Mouse (Mus musculus) midbrain, embryonic 10.5 days (tissue): ENCODE data around the gene Dlg2. TPM values are rescaled to one million over a fixed set of nuclear protein-coding genes. Genes with fewer than 3 reads are reported as not detected.
A peak's percentile ranks its signal among the peaks of the same experiment; 100 is the strongest.
"Not testable (repeated sequence)": the region's sequence is repeated elsewhere in the genome, so short reads cannot be mapped to it uniquely, and the experiment has no call there.

Source experiments
- DNase-seq: peaks from one replicate; pipeline ENCODE4 v3.0.0-alpha.2; 2017; ENCODE audit warnings: low spot score
- H3K27ac ChIP-seq: fragments of 300-500 bp; sonication (generic); replicated peaks from 2 replicates; pipeline ENCODE4 v1.5.1; 2016; ENCODE audit warnings: mild to moderate bottlenecking
- H3K27me3 ChIP-seq: fragments of 300-500 bp; sonication (generic); 2 replicates; pipeline ENCODE4 v1.6.1; 2016; ENCODE audit warnings: low read depth, mild to moderate bottlenecking; ENCODE audit not compliant: poor library complexity, severe bottlenecking
- H3K36me3 ChIP-seq: fragments of 300-500 bp; sonication (generic); 2 replicates; pipeline ENCODE4 v1.6.1; 2016; ENCODE audit warnings: mild to moderate bottlenecking, moderate library complexity
- H3K4me1 ChIP-seq: fragments of 300-500 bp; sonication (generic); 2 replicates; pipeline ENCODE4 v1.6.1; 2016
- H3K4me3 ChIP-seq: fragments of 300-500 bp; sonication (generic); 2 replicates; pipeline ENCODE4 v1.5.1; 2016; ENCODE audit warnings: mild to moderate bottlenecking, moderate library complexity
- H3K9me3 ChIP-seq: fragments of 300-500 bp; sonication (generic); replicated peaks from 2 replicates; pipeline ENCODE4 v1.6.1; 2016; ENCODE audit warnings: mild to moderate bottlenecking
- WGBS: fragments of 180-500 bp; shearing (Covaris S2); methylation state at CpG from one replicate; pipeline ENCODE4 v1.1.7; 2016; 5-methylcytosine and 5-hydroxymethylcytosine counted together
- polyA plus RNA-seq: library from polyadenylated mRNA; unstranded; fragments of >200 nt; fragmentation: Nextera tagmentation; extraction: Ambion mirVana; gene quantifications from 2 replicates; pipeline ENCODE4 v1.2.1, GENCODE M21; 2016

The Dlg2 gene
- polyA plus RNA-seq, 1 experiment from 2014 or later = 1.1 TPM

- DNase-seq = no peak
These were observed 259.9 kb downstream of the Dlg2 start for GRCm38 (mm10) chr7:90736369-90736768.

DNA sequence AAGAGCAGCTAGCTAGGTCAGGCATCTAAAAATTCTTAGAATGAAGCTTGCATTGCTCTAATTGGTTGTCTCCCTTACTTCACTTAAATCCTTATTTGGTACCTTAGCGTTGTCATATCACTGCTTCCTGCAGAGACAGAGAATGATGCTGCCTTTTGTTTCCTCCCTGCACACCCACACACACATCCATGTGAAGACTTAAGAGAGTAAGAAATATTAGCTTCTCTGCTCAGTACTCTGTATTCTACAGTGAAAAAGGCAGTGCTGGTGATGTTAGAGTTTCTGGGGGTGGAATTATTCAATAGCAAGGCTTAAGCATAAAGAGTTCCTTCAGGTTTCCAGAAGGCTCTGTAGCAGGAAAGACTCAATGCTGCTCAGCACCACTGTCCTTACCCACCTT, 272.2 kb downstream of the Dlg2 start:
- WGBS = 87% methylated on average over 1 of the region's 1 CpGs
- no peak overlapping the region for H3K4me3 ChIP-seq
- no peak overlapping the region for H3K27ac ChIP-seq
- H3K36me3 ChIP-seq = no peaks in the 10 kb centered on the region
- H3K9me3 ChIP-seq = no peaks in the 10 kb centered on the region
- no peak for DNase-seq
- no peaks in the 10 kb centered on the region for H3K27me3 ChIP-seq
- H3K4me1 ChIP-seq = no peaks in the 10 kb centered on the region

More at GRCm38 (mm10) chr7:90736369-90736768, 259.9 kb downstream of the Dlg2 start:
- peaks cover 12% of the 10 kb centered on the region for H3K4me1 ChIP-seq
- H3K36me3 ChIP-seq = no peaks in the 10 kb centered on the region
- 13% methylated on average over 1 of the region's 1 CpGs for WGBS
- no peaks in the 10 kb centered on the region for H3K27me3 ChIP-seq
- no peak overlapping the region for H3K27ac ChIP-seq
- H3K4me3 ChIP-seq = no peak overlapping the region
- no peaks in the 10 kb centered on the region for H3K9me3 ChIP-seq

GRCm38 (mm10) chr7:90787945-90788344, 311.5 kb downstream of the Dlg2 start:
- no peaks in the 10 kb centered on the region for H3K36me3 ChIP-seq
- no peaks in the 10 kb centered on the region for H3K4me1 ChIP-seq
- no peak overlapping the region for H3K27ac ChIP-seq
- no peak for DNase-seq
- no peaks in the 10 kb centered on the region for H3K27me3 ChIP-seq
- WGBS = 91% methylated on average over 1 of the region's 1 CpGs
- no peaks in the 10 kb centered on the region for H3K9me3 ChIP-seq
- no peak overlapping the region for H3K4me3 ChIP-seq

DNA sequence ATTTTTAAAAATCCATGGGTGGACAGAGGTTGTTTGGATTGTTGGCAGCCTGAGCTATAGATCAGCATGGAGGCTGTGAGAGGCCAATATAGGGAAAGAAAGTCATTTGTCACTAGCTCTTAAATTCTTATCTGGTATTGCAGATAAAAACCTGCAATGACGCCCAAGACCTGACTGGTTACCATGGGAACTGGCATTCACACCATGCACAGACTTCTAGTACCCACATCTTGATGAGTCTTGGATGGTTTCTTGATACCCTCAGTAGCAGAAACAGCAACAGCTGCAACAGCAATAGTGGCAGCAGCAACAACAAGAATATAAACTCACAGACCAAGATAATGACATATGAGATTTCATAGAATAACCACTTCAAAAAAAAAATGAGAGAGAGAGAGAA, 315.1 kb downstream of the Dlg2 start:
- Histone ChIP-seq H3K27me3 (no peaks in the 10 kb centered on the region), H3K36me3 (no peaks in the 10 kb centered on the region), H3K4me1 (no peaks in the 10 kb centered on the region), H3K9me3 (no peaks in the 10 kb centered on the region), H3K4me3 (no peak overlapping the region), H3K27ac (no peak overlapping the region)
- no peak for DNase-seq
- 57% methylated on average over 1 of the region's 1 CpGs for WGBS

GRCm38 (mm10) chr7:90825640-90826039, 349.2 kb downstream of the Dlg2 start:
- no peak for DNase-seq
- no peak overlapping the region for H3K4me3 ChIP-seq
- 90% methylated on average over 3 of the region's 3 CpGs for WGBS
- no peaks in the 10 kb centered on the region for H3K4me1 ChIP-seq
- no peaks in the 10 kb centered on the region for H3K36me3 ChIP-seq
- no peaks in the 10 kb centered on the region for H3K27me3 ChIP-seq
- no peaks in the 10 kb centered on the region for H3K9me3 ChIP-seq
- no peak overlapping the region for H3K27ac ChIP-seq

GRCm38 (mm10) chr7:90841276-90841675, 364.8 kb downstream of the Dlg2 start:
- no peak overlapping the region for H3K4me3 ChIP-seq
- WGBS = 84% methylated on average over 4 of the region's 4 CpGs
- no peaks in the 10 kb centered on the region for H3K36me3 ChIP-seq
- H3K27ac ChIP-seq = no peak overlapping the region
- no peaks in the 10 kb centered on the region for H3K27me3 ChIP-seq
- no peaks in the 10 kb centered on the region for H3K9me3 ChIP-seq
- DNase-seq = no peak
- peaks cover 8% of the 10 kb centered on the region for H3K4me1 ChIP-seq

DNA sequence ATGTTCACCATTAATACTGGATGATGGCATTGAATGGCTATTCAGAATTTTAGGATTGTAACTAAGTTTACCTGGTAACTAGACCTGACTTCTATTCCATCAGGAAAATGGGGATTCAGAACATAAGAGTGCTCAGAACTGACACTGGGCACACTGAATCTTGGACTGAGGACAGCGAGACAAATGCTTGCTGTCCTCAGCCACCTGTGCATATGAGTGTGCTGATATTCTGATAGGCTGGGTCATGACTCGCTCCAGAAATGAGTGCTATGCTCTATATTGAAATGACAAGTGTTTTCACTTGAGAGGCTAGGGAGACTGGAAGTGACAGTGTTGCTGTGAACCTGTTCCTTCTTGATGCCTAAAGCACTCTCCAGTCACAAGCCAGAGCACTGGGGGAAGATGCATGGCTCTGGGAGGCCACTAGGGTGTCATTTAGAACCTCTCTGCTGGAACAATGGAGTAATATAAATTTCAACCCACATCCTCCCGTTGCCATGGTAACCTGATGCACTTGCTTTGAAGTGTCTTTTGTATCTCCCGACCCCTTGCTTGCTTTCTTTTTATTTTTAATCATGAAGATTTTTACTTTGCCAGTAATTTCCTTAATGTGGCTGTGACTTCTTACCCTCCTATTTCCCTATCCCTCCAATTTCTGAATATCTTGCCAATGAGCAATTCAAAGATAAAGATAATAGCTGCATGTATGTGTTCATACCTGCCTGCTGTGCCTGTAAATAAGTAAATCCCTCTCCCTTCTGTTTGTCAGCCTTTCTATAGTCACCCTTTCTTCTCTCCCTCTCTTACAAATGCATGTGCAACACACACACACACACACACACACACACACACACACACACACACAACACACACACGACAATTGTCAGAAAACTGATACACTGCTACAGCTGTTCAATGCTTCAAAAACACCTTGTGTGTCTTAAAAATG, 367.1 kb downstream of the Dlg2 start:
- Histone ChIP-seq H3K9me3 (no peaks in the 10 kb centered on the region), H3K4me1 (peaks cover 8% of the 10 kb centered on the region), H3K36me3 (no peaks in the 10 kb centered on the region), H3K4me3 (no peak overlapping the region), H3K27ac (no peak overlapping the region), H3K27me3 (no peaks in the 10 kb centered on the region)
- DNase-seq = peak; percentile 20
- 68% methylated on average over 5 of the region's 5 CpGs for WGBS

GRCm38 (mm10) chr7:90876796-90877195, 400.3 kb downstream of the Dlg2 start:
- 61% methylated on average over 4 of the region's 4 CpGs for WGBS
- DNase-seq, H3K4me3 ChIP-seq, H3K27ac ChIP-seq, H3K27me3 ChIP-seq, H3K4me1 ChIP-seq, H3K36me3 ChIP-seq, H3K9me3 ChIP-seq: not testable (repeated sequence)

GRCm38 (mm10) chr7:90882740-90883139, 406.3 kb downstream of the Dlg2 start:
- DNase-seq = no peak
- no peak overlapping the region for H3K4me3 ChIP-seq
- H3K36me3 ChIP-seq = no peaks in the 10 kb centered on the region
- peaks cover 13% of the 10 kb centered on the region for H3K4me1 ChIP-seq
- 70% methylated on average over 3 of the region's 3 CpGs for whole genome bisulfite sequencing
- peaks cover 7% of the 10 kb centered on the region for H3K27me3 ChIP-seq
- no peak overlapping the region for H3K27ac ChIP-seq
- H3K9me3 ChIP-seq = no peaks in the 10 kb centered on the region

- Histone ChIP-seq H3K27ac (0 out of 2 replicates have a peak overlapping the region, but pooled peaks have one; percentile 72), H3K27me3 (peaks cover 7% of the 10 kb centered on the region), H3K4me1 (peaks cover 15% of the 10 kb centered on the region), H3K4me3 (peak overlapping the region; percentile 59), H3K9me3 (no peaks in the 10 kb centered on the region), H3K36me3 (no peaks in the 10 kb centered on the region)
- peak; percentile 12 for DNase-seq
- 2% methylated on average over 13 of the region's 13 CpGs for WGBS
These were observed 410.0 kb downstream of the Dlg2 start for GRCm38 (mm10) chr7:90886396-90887006.

DNA sequence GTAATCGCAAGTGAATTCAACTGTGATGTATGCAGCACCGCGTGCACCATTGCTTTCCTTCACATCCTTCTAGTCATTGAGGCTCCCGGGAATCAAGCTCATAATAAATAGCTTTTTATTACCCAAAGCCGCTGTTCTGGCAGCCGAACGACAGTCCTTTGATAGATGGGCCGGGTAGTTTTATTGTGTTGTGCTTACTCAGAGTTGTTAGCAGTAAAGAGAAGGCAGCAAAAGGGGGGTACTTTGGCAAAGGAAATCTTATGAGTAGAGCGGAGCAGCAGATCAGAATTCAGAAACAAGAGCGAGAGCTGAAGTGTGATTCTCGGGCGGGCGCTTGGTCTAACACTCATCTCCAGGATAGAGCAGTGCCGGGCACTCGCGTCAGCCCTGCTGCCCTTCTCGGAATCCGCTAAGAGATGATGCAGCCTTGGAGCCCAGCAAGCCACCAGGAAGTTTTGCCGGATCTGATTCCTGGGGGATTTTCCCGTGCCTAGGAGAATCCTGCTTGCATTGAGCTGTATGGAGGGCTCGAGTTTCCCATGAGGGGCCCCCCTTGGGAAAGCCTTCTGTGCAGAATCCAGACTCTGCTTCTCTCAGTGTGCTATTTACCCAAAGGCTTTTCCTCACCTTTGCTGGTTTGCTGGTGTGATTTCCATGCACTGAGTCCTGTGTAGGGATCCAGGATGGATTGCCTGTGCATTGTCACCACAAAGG, 410.7 kb downstream of the Dlg2 start:
- peak overlapping the region; percentile 72 for H3K27ac ChIP-seq
- H3K36me3 ChIP-seq = no peaks in the 10 kb centered on the region
- peak overlapping the region; percentile 59 for H3K4me3 ChIP-seq
- H3K9me3 ChIP-seq = no peaks in the 10 kb centered on the region
- peaks cover 15% of the 10 kb centered on the region for H3K4me1 ChIP-seq
- WGBS = under 1% methylated on average over 21 of the region's 21 CpGs
- DNase-seq = peak; percentile 54
- H3K27me3 ChIP-seq = peaks cover 7% of the 10 kb centered on the region

DNA sequence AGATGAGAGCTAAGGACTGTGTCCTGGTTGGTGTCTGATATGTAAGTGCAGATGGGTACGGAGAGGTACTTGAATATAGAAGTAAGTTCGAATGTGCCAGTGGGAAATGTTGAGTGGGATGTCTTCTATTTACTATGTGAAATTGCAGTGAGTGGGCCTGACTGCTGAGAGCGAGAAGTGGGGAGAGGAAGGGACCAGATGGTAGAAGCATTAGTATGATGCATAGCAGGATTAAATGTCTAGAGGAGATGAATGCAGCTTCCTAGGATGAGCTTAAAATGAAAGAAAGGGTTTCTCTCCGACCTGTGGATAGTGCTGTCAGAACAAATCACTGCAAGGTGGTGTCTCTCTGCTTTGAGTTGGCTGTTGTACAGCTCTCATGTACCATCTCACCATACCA, 451.0 kb downstream of the Dlg2 start:
- Histone ChIP-seq H3K9me3 (no peaks in the 10 kb centered on the region), H3K4me3 (no peak overlapping the region), H3K27me3 (no peaks in the 10 kb centered on the region), H3K27ac (no peak overlapping the region), H3K36me3 (no peaks in the 10 kb centered on the region), H3K4me1 (no peaks in the 10 kb centered on the region)
- WGBS = 77% methylated on average over 4 of the region's 4 CpGs
- DNase-seq = no peak
